Mouse (Mus musculus): Measurements from ENCODE around the gene Gm20834.
"Not testable (repeated sequence)": the region's sequence is repeated elsewhere in the genome, so short reads cannot be mapped to it uniquely, and the experiment has no call there.

Gene Gm20834

GRCm38 (mm10) chrY:10324489-10324888 is at the start of gene Gm20834:
Gm20834 (minus strand) TSS chrY:10324589.
- not testable (repeated sequence) for DNase-seq (ENCODE audit: low read depth, low spot score)
